8 mouse cellular contexts compared by ENCODE assay signal in genomic region chr7:44998501-44998955, GRCm38 (mm10). TPM values are rescaled to one million over a fixed set of nuclear protein-coding genes. Genes with fewer than 3 reads are reported as not detected.
DNase-seq lines count a peak whose midpoint lies in the region; ATAC-seq and TF ChIP-seq lines count a peak whose summit lies in the region.

Gene Bcl2l12, minus strand, starts transcription at chr7:44998712.

- H3K4me3 ChIP-seq in testis, adult 2 months (ENCODE audit: control insufficient read depth, low read depth, low read length): peak within 1 kb of the TSS; percentile 98
- H3K4me3 ChIP-seq in cortical plate, adult 2 months (ENCODE audit: insufficient read depth, low read length): peak within 1 kb of the TSS; percentile 30
- H3K4me3 ChIP-seq in intestine, embryonic 15.5 days (replicated peaks): peak within 1 kb of the TSS; percentile 52
- peak within 1 kb of the TSS; percentile 69 for H3K4me3 ChIP-seq in liver, embryonic 16.5 days (ENCODE audit: low read depth, low read length)
- H3K4me3 ChIP-seq in neural tube, embryonic 13.5 days: peak within 1 kb of the TSS; percentile 58

- H3K27me3 ChIP-seq in testis, adult 2 months (ENCODE audit: control insufficient read depth, insufficient read depth, low read length): no peaks in the 10 kb centered on the region
- no peaks in the 10 kb centered on the region for H3K27me3 ChIP-seq in intestine, embryonic 15.5 days (replicated peaks)
- H3K27me3 ChIP-seq in liver, embryonic 16.5 days (ENCODE audit: control insufficient read depth, insufficient read depth, low read depth, low read length): no peaks in the 10 kb centered on the region
- no peaks in the 10 kb centered on the region for H3K27me3 ChIP-seq in neural tube, embryonic 13.5 days

- peak within 1 kb of the TSS; percentile 99 for H3K27ac ChIP-seq in testis, adult 2 months (ENCODE audit: control insufficient read depth, insufficient read depth, low read depth, low read length)
- no peak within 1 kb of the TSS for H3K27ac ChIP-seq in cortical plate, adult 2 months (ENCODE audit: insufficient read depth, low read length)
- H3K27ac ChIP-seq in intestine, embryonic 15.5 days: peak within 1 kb of the TSS; percentile 86
- H3K27ac ChIP-seq in liver, embryonic 16.5 days (ENCODE audit: low read length): peak within 1 kb of the TSS; percentile 96
- H3K27ac ChIP-seq in neural tube, embryonic 13.5 days (replicated peaks): peak within 1 kb of the TSS; percentile 83

- peak within 1 kb of the TSS; percentile 84 for H3K4me2 ChIP-seq in intestine, embryonic 15.5 days (replicated peaks)
- H3K4me2 ChIP-seq in liver, embryonic 16.5 days (ENCODE audit: low read depth, low read length): peak within 1 kb of the TSS; percentile 87
- H3K4me2 ChIP-seq in neural tube, embryonic 13.5 days: peak within 1 kb of the TSS; percentile 79

- peaks cover 2% of the 10 kb centered on the region for H3K36me3 ChIP-seq in testis, adult 2 months (ENCODE audit: control insufficient read depth, insufficient read depth, low read length)
- peaks cover 36% of the 10 kb centered on the region for H3K36me3 ChIP-seq in intestine, embryonic 15.5 days
- H3K36me3 ChIP-seq in liver, embryonic 16.5 days (ENCODE audit: control insufficient read depth, insufficient read depth): peaks cover 38% of the 10 kb centered on the region
- H3K36me3 ChIP-seq in neural tube, embryonic 13.5 days: peaks cover 45% of the 10 kb centered on the region

- H3K4me1 ChIP-seq in testis, adult 2 months (ENCODE audit: control insufficient read depth, insufficient read depth, low read length): peaks cover 15% of the 10 kb centered on the region
- no peaks in the 10 kb centered on the region for H3K4me1 ChIP-seq in cortical plate, adult 2 months (ENCODE audit: control insufficient read depth, insufficient read depth, low read length)
- peaks cover 23% of the 10 kb centered on the region for H3K4me1 ChIP-seq in intestine, embryonic 15.5 days (replicated peaks)
- H3K4me1 ChIP-seq in liver, embryonic 16.5 days (ENCODE audit: control insufficient read depth, low read depth, low read length): peaks cover 25% of the 10 kb centered on the region
- peaks cover 36% of the 10 kb centered on the region for H3K4me1 ChIP-seq in neural tube, embryonic 13.5 days (replicated peaks)

- no peaks in the 10 kb centered on the region for H3K9me3 ChIP-seq in intestine, embryonic 15.5 days
- H3K9me3 ChIP-seq in liver, embryonic 16.5 days (replicated peaks; ENCODE audit: control insufficient read depth, low read length): no peaks in the 10 kb centered on the region
- H3K9me3 ChIP-seq in neural tube, embryonic 13.5 days: no peaks in the 10 kb centered on the region

- under 1% methylated on average over 18 of the region's 18 CpGs for WGBS in intestine, embryonic 15.5 days
- under 1% methylated on average over 18 of the region's 18 CpGs for WGBS in liver, embryonic 16.5 days (ENCODE audit: insufficient replicate concordance)
- WGBS in neural tube, embryonic 13.5 days: 6% methylated on average over 18 of the region's 18 CpGs

- no peak for DNase-seq in testis, postnatal 14 days (ENCODE audit: low spot score)
- no peak for DNase-seq in layer of hippocampus, postnatal 14 days (ENCODE audit: low spot score in 2 of 2)

- ATAC-seq in granulocyte monocyte progenitor cell, adult 5-6 weeks (replicated peaks; ENCODE audit: poor library complexity, severe bottlenecking): peak; percentile 53
- peak; percentile 6 for ATAC-seq in intestine, embryonic 15.5 days
- ATAC-seq in liver, embryonic 16.5 days (ENCODE audit: low read depth): peak; percentile 19; the same call in 1 of the 2 replicates
- ATAC-seq in neural tube, embryonic 13.5 days (ENCODE audit: low read depth): no peak

- peak within 1 kb of the TSS; percentile 70 for H3K9ac ChIP-seq in intestine, embryonic 15.5 days
- peak within 1 kb of the TSS; percentile 88 for H3K9ac ChIP-seq in liver, embryonic 16.5 days (ENCODE audit: low read depth, low read length)
- H3K9ac ChIP-seq in neural tube, embryonic 13.5 days: peak within 1 kb of the TSS; percentile 79

- no peak for TF ChIP-seq POLR2A in testis, adult 2 months (IDR thresholded peaks at IDR 0.05; ENCODE audit: control insufficient read depth, low read depth, low read length)
- no peak for TF ChIP-seq POLR2A in cortical plate, adult 2 months (IDR thresholded peaks at IDR 0.05; ENCODE audit: extremely low read depth, insufficient read depth, low read length)

- no peak for TF ChIP-seq CTCF in testis, adult 2 months (IDR thresholded peaks at IDR 0.05; ENCODE audit: control insufficient read depth, insufficient read depth, insufficient replicate concordance, low read depth, low read length)
- no peak for TF ChIP-seq CTCF in cortical plate, adult 2 months (IDR thresholded peaks at IDR 0.05; ENCODE audit: extremely low read depth, insufficient read depth, low read length)

RNA-seq across cellular contexts. Expression of gene Bcl2l12, which starts in this region (rescaled TPM):
- polyA plus RNA-seq in testis, adult 2 months (2012; rRNA removed): 85.4 and 93.5 TPM in 2 replicates
- polyA plus RNA-seq in cortical plate, adult 2 months (2012; rRNA removed): 6.0 and 6.2 TPM in 2 replicates
- 19.4 and 57.9 TPM in 2 replicates for total RNA-seq in granulocyte monocyte progenitor cell, adult 5-6 weeks (2014; fragmentation: Nextera tagmentation)
- 18.4 and 32.9 TPM in 2 replicates for total RNA-seq in granulocyte monocyte progenitor cell, adult 5-6 weeks (2017)
- polyA plus RNA-seq in intestine, embryonic 15.5 days (2015; fragmentation: Nextera tagmentation; extraction: Ambion mirVana): 37.3 and 43.6 TPM in 2 replicates
- 11.0 and 12.2 TPM in 2 replicates for polyA plus RNA-seq in liver, embryonic 16.5 days (2015; fragmentation: Nextera tagmentation; extraction: Ambion mirVana)
- 17.3 and 17.4 TPM in 2 replicates for polyA plus RNA-seq in neural tube, embryonic 13.5 days (2015; fragmentation: Nextera tagmentation; extraction: Ambion mirVana)
- 1 to 10 TPM; 2.0 to 3.9 TPM for total RNA-seq in layer of hippocampus, postnatal 14 days (2021)

Comparison
In these comparisons a context has a peak if more than half of its experiments do, and no peak if none do; other contexts are left out.
1. H3K4me3 ChIP-seq: peak in every context shown above with its lines; median percentile 98 in testis, adult 2 months; 69 in liver, embryonic 16.5 days; 58 in neural tube, embryonic 13.5 days; 52 in intestine, embryonic 15.5 days; 30 in cortical plate, adult 2 months.